Mouse (Mus musculus) olfactory bulb, adult 2 months (tissue): Measurements from ENCODE around the gene Mid1.
"Not testable (repeated sequence)": the region's sequence is repeated elsewhere in the genome, so short reads cannot be mapped to it uniquely, and the experiment has no call there.

Experiments used
- CTCF ChIP-seq: fragments of 200-500 bp; IDR thresholded peaks from 2 replicates; pipeline ENCODE4 v1.5.1; 2012; ENCODE audit warnings: low read depth, mild to moderate bottlenecking, low read length, moderate library complexity; ENCODE audit not compliant: insufficient read depth
- POLR2A ChIP-seq: fragments of 200-500 bp; IDR thresholded peaks from 2 replicates; pipeline ENCODE4 v1.6.1; 2012; ENCODE audit warnings: mild to moderate bottlenecking, low read depth, low read length, moderate library complexity; ENCODE audit not compliant: insufficient read depth

- not testable (repeated sequence) for TF ChIP-seq POLR2A, CTCF
These were observed 325.9 kb downstream of the Mid1 start for GRCm38 (mm10) chrX:170010581-170011528.
